Mouse (Mus musculus) limb, embryonic 10.5 days (tissue): ENCODE data around the gene Sec31b. TPM values are rescaled to one million over a fixed set of nuclear protein-coding genes. Genes with fewer than 3 reads are reported as not detected.
A peak's percentile ranks its signal among the peaks of the same experiment; 100 is the strongest.

Experiments used
- DNase-seq: peaks from one replicate; pipeline ENCODE4 v3.0.0-alpha.2; 2017; ENCODE audit warnings: low spot score
- H3K27ac ChIP-seq: fragments of 300-500 bp; sonication (generic); 2 replicates; pipeline ENCODE4 v1.5.1; 2016; ENCODE audit warnings: mild to moderate bottlenecking
- H3K27me3 ChIP-seq: fragments of 300-500 bp; sonication (generic); 2 replicates; pipeline ENCODE4 v1.6.1; 2016; ENCODE audit warnings: low read depth, mild to moderate bottlenecking; ENCODE audit not compliant: poor library complexity, severe bottlenecking
- H3K36me3 ChIP-seq: fragments of 300-500 bp; sonication (generic); 2 replicates; pipeline ENCODE4 v1.6.1; 2016; ENCODE audit warnings: mild to moderate bottlenecking, moderate library complexity
- H3K4me1 ChIP-seq: fragments of 300-500 bp; sonication (generic); 2 replicates; pipeline ENCODE4 v1.6.1; 2016
- H3K4me3 ChIP-seq: fragments of 300-500 bp; sonication (generic); 2 replicates; pipeline ENCODE4 v1.5.1; 2016; ENCODE audit warnings: mild to moderate bottlenecking, moderate library complexity
- H3K9me3 ChIP-seq: fragments of 300-500 bp; sonication (generic); replicated peaks from 2 replicates; pipeline ENCODE4 v1.6.1; 2016; ENCODE audit warnings: mild to moderate bottlenecking
- WGBS: fragments of 180-500 bp; shearing (Covaris S2); methylation state at CpG from one replicate; pipeline ENCODE4 v1.1.7; 2016; 5-methylcytosine and 5-hydroxymethylcytosine counted together
- polyA plus RNA-seq: library from polyadenylated mRNA; unstranded; fragments of >200 nt; fragmentation: Nextera tagmentation; extraction: Ambion mirVana; gene quantifications from 2 replicates; pipeline ENCODE4 v1.2.1, GENCODE M21; 2016

The Sec31b gene
- polyA plus RNA-seq, 1 experiment from 2014 or later: 1.1 TPM

GRCm38 (mm10) chr19:44500240-44500639 is 45.4 kb downstream of the Sec31b start:
- peaks cover 24% of the 10 kb centered on the region for H3K27me3 ChIP-seq
- H3K4me1 ChIP-seq: peaks cover 10% of the 10 kb centered on the region; the same call in 1 of the 2 replicates
- H3K36me3 ChIP-seq: no peaks in the 10 kb centered on the region
- no peak overlapping the region for H3K27ac ChIP-seq
- H3K9me3 ChIP-seq: no peaks in the 10 kb centered on the region
- WGBS: 60% methylated on average over 5 of the region's 5 CpGs
- no peak overlapping the region for H3K4me3 ChIP-seq
- DNase-seq: no peak

- no peaks in the 10 kb centered on the region for H3K36me3 ChIP-seq
- no peaks in the 10 kb centered on the region for H3K9me3 ChIP-seq
- 55% methylated on average over 6 of the region's 6 CpGs for WGBS
- peaks cover 10% of the 10 kb centered on the region; the same call in 1 of the 2 replicates for H3K4me1 ChIP-seq
- peaks cover 16% of the 10 kb centered on the region for H3K27me3 ChIP-seq
- DNase-seq: no peak
- no peak overlapping the region for H3K27ac ChIP-seq
- no peak overlapping the region for H3K4me3 ChIP-seq
These were observed 46.7 kb downstream of the Sec31b start for GRCm38 (mm10) chr19:44498936-44499335.

GRCm38 (mm10) chr19:44496941-44497340 is 48.7 kb downstream of the Sec31b start:
- DNase-seq: no peak
- H3K9me3 ChIP-seq: no peaks in the 10 kb centered on the region
- H3K36me3 ChIP-seq: no peaks in the 10 kb centered on the region
- H3K27ac ChIP-seq: no peak overlapping the region
- peaks cover 10% of the 10 kb centered on the region; the same call in 1 of the 2 replicates for H3K4me1 ChIP-seq
- H3K27me3 ChIP-seq: peaks cover 23% of the 10 kb centered on the region
- WGBS: 86% methylated on average over 10 of the region's 10 CpGs
- H3K4me3 ChIP-seq: no peak overlapping the region

GRCm38 (mm10) chr19:44496511-44496910 is 49.2 kb downstream of the Sec31b start:
- no peaks in the 10 kb centered on the region for H3K36me3 ChIP-seq
- no peak for DNase-seq
- H3K9me3 ChIP-seq: no peaks in the 10 kb centered on the region
- H3K4me3 ChIP-seq: no peak overlapping the region
- H3K27ac ChIP-seq: no peak overlapping the region
- 57% methylated on average over 8 of the region's 8 CpGs for WGBS
- H3K4me1 ChIP-seq: peaks cover 10% of the 10 kb centered on the region; the same call in 1 of the 2 replicates
- peaks cover 28% of the 10 kb centered on the region for H3K27me3 ChIP-seq

- DNase-seq: no peak
- no peaks in the 10 kb centered on the region for H3K4me1 ChIP-seq
- H3K36me3 ChIP-seq: no peaks in the 10 kb centered on the region
- no peak within 1 kb of the TSS for H3K4me3 ChIP-seq
- H3K27ac ChIP-seq: no peak within 1 kb of the TSS
- WGBS: 40% methylated on average over 8 of the region's 8 CpGs
- no peaks in the 10 kb centered on the region for H3K9me3 ChIP-seq
- H3K27me3 ChIP-seq: peaks cover 28% of the 10 kb centered on the region
These were observed 52.5 kb downstream of the Sec31b start, which contains the start of gene Wnt8b for GRCm38 (mm10) chr19:44493128-44493527. Gene Wnt8b, plus strand, starts transcription at chr19:44493472.

GRCm38 (mm10) chr19:44487266-44487665 is 58.4 kb downstream of the Sec31b start:
- no peaks in the 10 kb centered on the region for H3K36me3 ChIP-seq
- peaks cover 14% of the 10 kb centered on the region for H3K27me3 ChIP-seq
- WGBS: 9% methylated on average over 8 of the region's 8 CpGs
- no peaks in the 10 kb centered on the region for H3K9me3 ChIP-seq
- H3K4me1 ChIP-seq: no peaks in the 10 kb centered on the region
- DNase-seq: peak; percentile 51
- no peak overlapping the region for H3K27ac ChIP-seq
- no peak overlapping the region for H3K4me3 ChIP-seq

- 52% methylated on average over 3 of the region's 3 CpGs for WGBS
- Histone ChIP-seq H3K27me3 (no peaks in the 10 kb centered on the region), H3K4me3 (no peak overlapping the region), H3K4me1 (no peaks in the 10 kb centered on the region), H3K9me3 (no peaks in the 10 kb centered on the region), H3K36me3 (no peaks in the 10 kb centered on the region), H3K27ac (no peak overlapping the region)
- no peak for DNase-seq
These were observed 69.1 kb downstream of the Sec31b start for GRCm38 (mm10) chr19:44476541-44476940.

GRCm38 (mm10) chr19:44475268-44475667 is 70.4 kb downstream of the Sec31b start:
- WGBS: 87% methylated on average over 6 of the region's 6 CpGs
- no peak overlapping the region for H3K27ac ChIP-seq
- H3K4me1 ChIP-seq: no peaks in the 10 kb centered on the region
- DNase-seq: no peak
- no peaks in the 10 kb centered on the region for H3K27me3 ChIP-seq
- H3K4me3 ChIP-seq: no peak overlapping the region
- H3K36me3 ChIP-seq: no peaks in the 10 kb centered on the region
- H3K9me3 ChIP-seq: no peaks in the 10 kb centered on the region

- no peaks in the 10 kb centered on the region for H3K9me3 ChIP-seq
- no peak overlapping the region for H3K27ac ChIP-seq
- WGBS: 2% methylated on average over 10 of the region's 10 CpGs
- no peak overlapping the region for H3K4me3 ChIP-seq
- DNase-seq: peak; percentile 83
- no peaks in the 10 kb centered on the region for H3K4me1 ChIP-seq
- H3K27me3 ChIP-seq: no peaks in the 10 kb centered on the region
- H3K36me3 ChIP-seq: no peaks in the 10 kb centered on the region
These were observed 71.5 kb downstream of the Sec31b start for GRCm38 (mm10) chr19:44474158-44474557.

Other genes with a start within 250 kb of the Sec31b start
- gene Scd4, start 212.8 kb downstream of the Sec31b start, polyA plus RNA-seq: 0.08 and 0.11 TPM in 2 replicates
- gene Scd1, start 138.0 kb downstream of the Sec31b start, polyA plus RNA-seq: 15.9 and 16.6 TPM in 2 replicates
- gene Wnt8b, start 52.4 kb downstream of the Sec31b start, polyA plus RNA-seq: not detected in 2 replicates
- gene Gm20538, start 7.0 kb upstream of the Sec31b start, polyA plus RNA-seq: not detected in 2 replicates
- gene Ndufb8, start 9.6 kb upstream of the Sec31b start, polyA plus RNA-seq: 664 and 683 TPM in 2 replicates
- 51.2 and 54.6 TPM in 2 replicates for gene Hif1an, start 17.0 kb upstream of the Sec31b start, polyA plus RNA-seq
- gene Pax2, start 210.2 kb upstream of the Sec31b start, polyA plus RNA-seq: 0.05 and 0.20 TPM in 2 replicates